Mouse (Mus musculus): Measurements from ENCODE around the gene Spc24. TPM values are rescaled to one million over a fixed set of nuclear protein-coding genes. Genes with fewer than 3 reads are reported as not detected.
"Not testable (repeated sequence)": the region's sequence is repeated elsewhere in the genome, so short reads cannot be mapped to it uniquely, and the experiment has no call there.

Spc24 gene
- polyA plus RNA-seq, 1 experiment, result 27.4 TPM

DNA sequence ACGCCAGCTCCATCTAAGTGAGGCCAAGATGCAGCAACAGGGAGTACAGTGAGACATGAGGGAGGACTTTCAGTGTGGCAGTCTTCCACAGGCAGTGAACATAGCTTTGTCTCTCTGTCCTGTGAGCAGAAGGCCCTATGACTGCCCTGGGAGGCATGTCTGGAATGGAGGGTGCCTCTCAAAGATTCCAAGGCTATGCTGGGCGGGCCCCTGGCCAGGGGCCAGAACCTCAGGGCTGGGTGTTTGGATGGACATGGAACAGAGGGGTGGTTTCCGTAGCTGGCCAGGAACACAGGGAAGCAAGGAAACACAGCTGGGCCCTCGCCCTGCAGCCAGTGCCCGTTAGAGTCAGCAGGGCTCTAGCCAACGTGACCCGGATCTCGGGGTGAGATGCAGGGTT lies 31.8 kb upstream of the Spc24 start:
- H3K9me3 ChIP-seq (ENCODE audit: control insufficient read depth, low read length), result peaks cover 3% of the 10 kb centered on the region; the same call in 1 of the 2 replicates
- TF ChIP-seq GATA1 (IDR thresholded peaks at IDR 0.05; ENCODE audit: low read length) (no peak), TAL1 (IDR thresholded peaks at IDR 0.05; ENCODE audit: low read length) (no peak)
- H3K36me3 ChIP-seq (ENCODE audit: control insufficient read depth), result peaks cover 19% of the 10 kb centered on the region
- H3K4me1 ChIP-seq (ENCODE audit: control insufficient read depth), result no peaks in the 10 kb centered on the region
- peaks cover 6% of the 10 kb centered on the region for H3K27me3 ChIP-seq (ENCODE audit: control insufficient read depth)
- no peak overlapping the region for H3K4me3 ChIP-seq (replicated peaks)

DNA sequence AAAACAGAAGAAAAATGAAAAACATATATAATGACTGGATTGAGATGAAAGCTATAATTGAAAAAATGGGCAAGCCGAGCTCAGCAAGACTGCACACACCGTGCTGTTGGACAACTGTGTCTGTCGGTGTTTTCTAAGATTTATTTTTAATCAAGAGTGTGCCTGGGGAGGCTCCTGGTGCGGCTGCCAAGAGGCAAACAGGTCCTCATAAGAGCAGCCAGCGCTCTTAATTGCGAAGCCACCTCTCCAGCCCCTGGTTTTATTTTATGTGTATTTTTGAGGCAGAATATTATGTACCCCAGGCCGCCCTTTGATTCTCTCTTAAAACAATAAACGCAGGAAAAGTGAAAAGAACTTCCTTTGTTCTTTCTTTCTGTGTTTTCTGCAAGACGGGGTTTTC lies 28.1 kb upstream of the Spc24 start:
- H3K36me3 ChIP-seq (ENCODE audit: control insufficient read depth), result peaks cover 12% of the 10 kb centered on the region; the same call in 1 of the 2 replicates
- TF ChIP-seq TAL1 (IDR thresholded peaks at IDR 0.05; ENCODE audit: low read length) (no peak), GATA1 (IDR thresholded peaks at IDR 0.05; ENCODE audit: low read length) (no peak)
- H3K4me3 ChIP-seq (replicated peaks), result no peak overlapping the region

DNA sequence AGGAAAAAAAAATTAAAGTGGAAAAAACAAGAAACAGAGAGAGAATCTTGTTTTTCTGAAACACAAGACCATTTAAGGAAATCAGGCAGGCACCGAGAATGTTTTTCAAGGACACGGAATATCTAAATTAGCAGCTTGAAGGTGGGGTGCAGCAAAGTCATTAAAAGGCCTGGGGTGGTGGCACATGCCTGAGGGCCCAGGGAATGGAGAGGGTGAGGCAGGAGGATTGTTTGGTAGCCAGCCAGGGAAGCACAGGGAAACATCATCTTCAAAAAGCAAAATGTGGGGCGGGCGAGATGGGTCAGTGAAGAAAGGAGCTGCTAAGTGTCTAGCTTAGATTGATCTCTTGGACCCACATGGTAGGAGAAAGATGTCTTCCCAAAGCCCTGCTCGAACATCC lies 27.6 kb upstream of the Spc24 start:
- no peak overlapping the region for H3K4me3 ChIP-seq (replicated peaks)
- TF ChIP-seq TAL1 (IDR thresholded peaks at IDR 0.05; ENCODE audit: low read length), result no peak
- no peak for TF ChIP-seq GATA1 (IDR thresholded peaks at IDR 0.05; ENCODE audit: low read length)
- peaks cover 10% of the 10 kb centered on the region; the same call in 1 of the 2 replicates for H3K36me3 ChIP-seq (ENCODE audit: control insufficient read depth)
- H3K27me3 ChIP-seq (ENCODE audit: control insufficient read depth), result no peaks in the 10 kb centered on the region
- H3K4me1 ChIP-seq (ENCODE audit: control insufficient read depth), result peaks cover 5% of the 10 kb centered on the region
- H3K9me3 ChIP-seq (ENCODE audit: control insufficient read depth, low read length), result no peaks in the 10 kb centered on the region

More for the DNA sequence above, 28.1 kb upstream of the Spc24 start:
- H3K9me3 ChIP-seq (ENCODE audit: control insufficient read depth, low read length), result no peaks in the 10 kb centered on the region
- H3K4me1 ChIP-seq (ENCODE audit: control insufficient read depth), result peaks cover 5% of the 10 kb centered on the region
- H3K27me3 ChIP-seq (ENCODE audit: control insufficient read depth), result no peaks in the 10 kb centered on the region

DNA sequence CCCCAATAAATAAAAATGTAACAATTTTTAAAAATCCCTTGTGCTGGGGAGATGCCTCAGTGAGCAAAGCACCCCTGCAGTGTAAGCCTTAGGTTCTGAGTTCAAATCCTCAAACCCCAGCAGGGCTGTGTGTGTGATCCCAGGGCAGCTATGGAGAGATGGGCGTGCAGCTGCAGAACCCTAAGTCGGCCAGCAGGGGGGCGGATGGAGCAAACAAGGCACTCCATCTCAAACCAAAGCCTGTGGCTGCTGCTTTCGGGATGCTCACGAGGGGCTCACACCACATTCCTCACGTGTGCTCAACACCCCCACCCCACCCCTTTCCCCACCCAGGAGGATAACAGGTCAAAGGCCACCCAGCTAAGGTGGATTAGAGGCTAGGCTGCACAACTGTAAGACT lies 26.8 kb upstream of the Spc24 start:
- Histone ChIP-seq H3K4me3 (replicated peaks) (no peak overlapping the region), H3K27me3 (ENCODE audit: control insufficient read depth) (no peaks in the 10 kb centered on the region), H3K36me3 (ENCODE audit: control insufficient read depth) (peaks cover 9% of the 10 kb centered on the region; the same call in 1 of the 2 replicates), H3K9me3 (ENCODE audit: control insufficient read depth, low read length) (no peaks in the 10 kb centered on the region), H3K4me1 (ENCODE audit: control insufficient read depth) (peaks cover 5% of the 10 kb centered on the region)
- no peak for TF ChIP-seq TAL1 (IDR thresholded peaks at IDR 0.05; ENCODE audit: low read length)

DNA sequence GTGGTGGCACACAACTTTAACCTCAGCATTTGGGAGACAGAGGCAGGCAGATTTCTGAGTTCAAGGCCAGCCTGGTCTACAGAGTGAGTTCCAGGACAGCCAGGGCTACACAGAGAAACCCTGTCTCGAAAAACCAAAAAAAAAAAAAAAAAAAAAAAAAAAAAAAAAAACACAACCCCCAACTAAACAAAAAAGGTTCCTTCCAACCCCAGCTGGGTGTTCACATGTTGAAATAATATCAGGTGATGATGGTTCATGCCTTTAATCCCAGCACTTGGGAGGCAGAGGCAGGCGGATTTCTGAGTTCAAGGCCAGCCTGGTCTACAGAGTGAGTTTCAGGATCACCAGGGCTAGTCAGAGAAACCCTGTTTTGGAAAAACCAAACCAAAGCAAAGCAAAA lies 26.2 kb upstream of the Spc24 start:
- H3K27me3 ChIP-seq (ENCODE audit: control insufficient read depth); H3K4me1 ChIP-seq (ENCODE audit: control insufficient read depth); H3K9me3 ChIP-seq (ENCODE audit: control insufficient read depth, low read length); H3K36me3 ChIP-seq (ENCODE audit: control insufficient read depth); H3K4me3 ChIP-seq (replicated peaks): not testable (repeated sequence)

DNA sequence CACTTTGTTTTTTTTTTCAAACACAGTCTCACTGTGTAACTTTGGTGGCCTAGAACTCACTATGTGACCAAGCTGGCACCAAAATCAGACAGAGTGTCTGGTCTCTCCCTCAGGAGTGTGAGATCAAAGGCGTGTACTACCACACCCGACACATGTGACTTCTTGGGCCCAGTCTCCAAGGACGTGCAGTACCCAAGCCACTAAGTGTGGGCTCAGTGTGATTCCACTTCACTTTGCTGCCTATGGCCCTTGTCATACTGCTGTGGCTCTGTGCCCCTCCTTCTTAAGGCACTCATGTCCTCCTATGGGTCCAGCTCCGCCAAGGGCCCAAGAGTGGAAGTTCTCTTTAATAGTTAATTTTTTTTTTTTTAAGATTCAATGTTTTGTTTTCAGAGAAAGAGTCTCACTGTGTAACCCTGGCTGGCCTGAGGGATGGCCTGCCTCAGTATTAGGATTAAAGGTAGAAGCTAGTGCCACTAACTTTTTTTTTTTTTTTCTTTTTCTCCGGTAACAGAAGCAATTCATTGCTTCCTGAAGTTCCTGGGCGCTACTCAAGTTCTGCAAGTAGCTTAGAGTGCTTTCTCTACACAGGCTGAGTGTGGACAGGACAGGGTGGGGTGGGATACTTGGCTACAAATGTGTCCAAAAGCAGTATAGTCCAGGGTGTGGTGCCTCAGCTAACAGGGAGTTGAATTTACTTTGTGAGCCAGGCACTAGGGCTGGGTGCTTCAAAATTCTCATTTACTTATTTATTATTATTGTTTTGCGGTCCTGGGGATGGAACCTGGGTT lies 24.6 kb upstream of the Spc24 start:
- Histone ChIP-seq H3K4me3 (replicated peaks) (no peak overlapping the region), H3K36me3 (ENCODE audit: control insufficient read depth) (peaks cover 10% of the 10 kb centered on the region; the same call in 1 of the 2 replicates), H3K9me3 (ENCODE audit: control insufficient read depth, low read length) (no peaks in the 10 kb centered on the region), H3K27me3 (ENCODE audit: control insufficient read depth) (no peaks in the 10 kb centered on the region), H3K4me1 (ENCODE audit: control insufficient read depth) (peaks cover 5% of the 10 kb centered on the region)
- TF ChIP-seq GATA1 (IDR thresholded peaks at IDR 0.05; ENCODE audit: low read length) (no peak), TAL1 (IDR thresholded peaks at IDR 0.05; ENCODE audit: low read length) (no peak)

DNA sequence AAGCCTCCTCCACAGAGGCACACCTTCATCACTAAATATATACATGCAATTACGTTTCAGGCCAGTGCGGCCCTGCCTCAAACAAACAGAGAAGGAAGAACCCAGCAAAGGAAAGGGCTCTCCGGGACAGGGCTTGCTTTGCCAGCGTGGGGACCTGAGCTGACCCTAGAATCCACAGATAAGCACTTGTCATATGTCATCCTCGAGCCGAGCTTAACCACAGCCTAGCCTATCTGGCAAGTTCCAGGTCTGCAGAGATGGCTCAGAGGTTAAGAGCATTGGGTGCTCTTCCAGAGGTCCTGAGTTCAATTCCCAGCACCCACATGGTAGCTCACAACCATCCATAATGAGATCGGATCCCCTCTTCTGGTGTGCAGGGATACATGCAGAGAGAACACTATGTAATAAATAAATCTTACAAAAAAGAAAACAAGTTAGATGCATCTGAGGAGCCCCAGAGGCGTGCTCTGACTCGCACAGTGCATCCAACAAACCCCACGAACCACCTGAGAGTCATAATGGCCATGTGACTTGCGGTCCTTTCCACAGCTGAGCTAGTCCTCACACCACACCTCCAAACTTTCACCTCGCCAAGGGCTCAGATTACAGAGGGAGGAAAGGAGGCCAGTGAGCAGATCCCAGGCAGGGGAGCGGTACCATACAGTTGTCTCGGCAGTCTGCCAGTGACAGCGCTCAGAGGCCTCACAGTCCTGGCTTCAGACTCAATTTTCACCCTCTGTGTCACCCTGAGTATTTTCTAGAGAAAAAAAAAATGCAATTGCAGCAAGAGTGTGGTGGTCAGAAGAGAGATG lies 21.8 kb upstream of the Spc24 start:
- Histone ChIP-seq H3K36me3 (ENCODE audit: control insufficient read depth) (peaks cover 26% of the 10 kb centered on the region; the same call in 1 of the 2 replicates), H3K4me3 (replicated peaks) (no peak overlapping the region), H3K9me3 (ENCODE audit: control insufficient read depth, low read length) (no peaks in the 10 kb centered on the region), H3K4me1 (ENCODE audit: control insufficient read depth) (peaks cover 5% of the 10 kb centered on the region), H3K27me3 (ENCODE audit: control insufficient read depth) (no peaks in the 10 kb centered on the region)
- no peak for TF ChIP-seq TAL1 (IDR thresholded peaks at IDR 0.05; ENCODE audit: low read length)
- TF ChIP-seq GATA1 (IDR thresholded peaks at IDR 0.05; ENCODE audit: low read length), result no peak

DNA sequence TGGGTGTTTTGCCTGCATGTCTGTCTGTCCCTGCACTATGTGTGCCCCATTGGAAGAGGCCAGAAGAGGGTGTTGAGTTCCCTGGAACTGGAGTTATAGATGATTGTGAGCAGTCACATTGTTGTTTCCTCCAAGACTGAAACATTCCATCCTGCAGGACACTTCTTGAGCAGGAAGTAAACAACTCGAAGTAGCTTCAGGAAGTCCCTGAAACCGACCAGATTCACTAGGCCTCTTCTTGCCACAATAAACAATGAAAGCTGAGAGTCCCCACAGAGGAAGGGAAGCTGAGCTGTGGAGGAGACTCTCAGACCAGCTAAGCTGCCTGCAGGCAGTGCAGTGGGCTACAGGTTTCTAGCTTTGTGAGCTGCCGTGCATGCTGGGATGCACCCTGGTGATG lies 17.6 kb upstream of the Spc24 start:
- Histone ChIP-seq H3K36me3 (ENCODE audit: control insufficient read depth) (peaks cover 30% of the 10 kb centered on the region; the same call in 1 of the 2 replicates), H3K4me1 (ENCODE audit: control insufficient read depth) (no peaks in the 10 kb centered on the region), H3K4me3 (replicated peaks) (no peak overlapping the region), H3K27me3 (ENCODE audit: control insufficient read depth) (no peaks in the 10 kb centered on the region), H3K9me3 (ENCODE audit: control insufficient read depth, low read length) (no peaks in the 10 kb centered on the region)
- no peak for TF ChIP-seq TAL1 (IDR thresholded peaks at IDR 0.05; ENCODE audit: low read length)
- TF ChIP-seq GATA1 (IDR thresholded peaks at IDR 0.05; ENCODE audit: low read length), result no peak

DNA sequence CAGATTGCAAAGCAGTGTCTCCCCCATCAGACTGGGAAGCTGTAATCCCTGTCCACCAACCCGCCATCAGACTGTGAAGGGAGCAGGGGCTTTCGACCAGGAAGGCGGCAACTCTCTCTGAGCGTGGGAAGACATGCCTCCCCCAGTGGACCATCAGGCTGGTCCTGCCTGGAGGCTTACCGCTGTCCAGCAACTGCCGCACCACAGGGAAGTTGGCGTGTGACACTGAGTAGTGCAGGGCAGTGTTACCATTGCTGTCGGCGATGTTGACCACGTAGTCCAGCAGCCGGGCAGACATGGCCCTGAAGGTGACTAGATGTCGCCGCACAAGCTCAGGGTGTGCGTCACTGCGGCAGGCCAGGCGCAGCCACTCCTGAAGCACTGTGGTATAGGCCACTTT lies 14.2 kb upstream of the Spc24 start:
- H3K27me3 ChIP-seq (ENCODE audit: control insufficient read depth), result no peaks in the 10 kb centered on the region

DNA sequence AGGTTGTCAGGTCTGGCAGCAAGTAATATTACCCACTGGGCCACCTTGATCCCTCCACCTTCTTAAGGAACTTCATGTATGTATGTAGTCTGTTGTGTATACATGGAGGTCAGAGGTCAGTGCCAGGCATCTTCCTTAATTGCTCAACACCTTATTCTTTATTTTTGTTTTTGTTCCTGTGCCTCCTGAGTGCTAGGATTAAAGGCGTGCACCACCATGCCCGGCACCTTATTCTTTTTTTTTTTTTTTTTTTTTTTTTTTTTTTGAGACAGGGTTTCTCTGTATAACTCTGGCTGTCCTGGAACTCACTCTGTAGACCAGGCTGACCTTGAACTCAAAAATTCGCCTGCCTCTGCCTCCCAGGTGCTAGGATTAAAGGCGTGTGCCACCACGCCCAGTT lies 13.3 kb upstream of the Spc24 start:
- peaks cover 26% of the 10 kb centered on the region for H3K36me3 ChIP-seq (ENCODE audit: control insufficient read depth)
- not testable (repeated sequence) for H3K4me3 ChIP-seq (replicated peaks); H3K27me3 ChIP-seq (ENCODE audit: control insufficient read depth); H3K9me3 ChIP-seq (ENCODE audit: control insufficient read depth, low read length); H3K4me1 ChIP-seq (ENCODE audit: control insufficient read depth)

More for the DNA sequence above, 14.2 kb upstream of the Spc24 start:
- TF ChIP-seq TAL1 (IDR thresholded peaks at IDR 0.05; ENCODE audit: low read length), result no peak
- no peak for TF ChIP-seq GATA1 (IDR thresholded peaks at IDR 0.05; ENCODE audit: low read length)
- H3K36me3 ChIP-seq (ENCODE audit: control insufficient read depth), result peaks cover 34% of the 10 kb centered on the region
- no peaks in the 10 kb centered on the region; the same call in 1 of the 2 replicates for H3K4me1 ChIP-seq (ENCODE audit: control insufficient read depth)
- no peaks in the 10 kb centered on the region for H3K9me3 ChIP-seq (ENCODE audit: control insufficient read depth, low read length)
- no peak overlapping the region for H3K4me3 ChIP-seq (replicated peaks)
